Mouse (Mus musculus) kidney, postnatal 0 days (tissue): Measurements from ENCODE around the gene Prex1. TPM values are rescaled to one million over a fixed set of nuclear protein-coding genes. Genes with fewer than 3 reads are reported as not detected.

Experiments used
- ATAC-seq: fragments of 200-750 bp; cut with Nextera tagmentation; replicated peaks from 2 replicates; pipeline ENCODE4 v1.8.0; 2017; ENCODE audit warnings: low read depth, moderate number of reproducible peaks, moderate TSS enrichment, moderate library complexity; ENCODE audit not compliant: low FRiP score
- DNase-seq: peaks from one replicate; pipeline ENCODE4 v3.0.0-alpha.2; 2016; ENCODE audit warnings: low spot score
- H3K27ac ChIP-seq: fragments of 300-500 bp; sonication (generic); 2 replicates; pipeline ENCODE4 v1.5.1; 2014; ENCODE audit warnings: mild to moderate bottlenecking
- H3K27me3 ChIP-seq: fragments of 300-500 bp; sonication (generic); 2 replicates; pipeline ENCODE4 v1.6.1; 2014; ENCODE audit warnings: low read length, mixed read lengths; ENCODE audit not compliant: insufficient read depth
- H3K36me3 ChIP-seq: fragments of 300-500 bp; sonication (generic); 2 replicates; pipeline ENCODE4 v1.6.1; 2014; ENCODE audit warnings: low read length, mixed read lengths; ENCODE audit not compliant: insufficient read depth
- H3K4me1 ChIP-seq: fragments of 300-500 bp; sonication (generic); replicated peaks from 2 replicates; pipeline ENCODE4 v1.6.1; 2014; ENCODE audit warnings: antibody characterized with exemption, low read length, mixed read lengths; ENCODE audit not compliant: insufficient read depth
- H3K4me2 ChIP-seq: fragments of 300-500 bp; sonication (generic); 2 replicates; pipeline ENCODE4 v1.6.1; 2014; ENCODE audit warnings: mild to moderate bottlenecking, low read length, moderate library complexity, mixed read lengths
- H3K4me3 ChIP-seq: fragments of 300-500 bp; sonication (generic); replicated peaks from 2 replicates; pipeline ENCODE4 v1.5.1; 2014; ENCODE audit warnings: low read depth, low read length
- H3K9ac ChIP-seq: fragments of 300-500 bp; sonication (generic); 2 replicates; pipeline ENCODE4 v1.6.1; 2014; ENCODE audit warnings: low read depth, low read length
- H3K9me3 ChIP-seq: fragments of 300-500 bp; sonication (generic); replicated peaks from 2 replicates; pipeline ENCODE4 v1.6.1; 2016; ENCODE audit warnings: low read length, inconsistent platforms, mixed read lengths
- CTCF ChIP-seq: IDR thresholded peaks from 2 replicates; pipeline ENCODE4 v1.5.1; 2016; ENCODE audit warnings: antibody characterized with exemption, low read depth, mild to moderate bottlenecking, moderate library complexity
- WGBS: fragments of 180-500 bp; shearing (Covaris S2); extraction: QIAGEN DNeasy Blood & Tissue Kit; methylation state at CpG from one replicate; pipeline ENCODE4 v1.1.7; 2014; 5-methylcytosine and 5-hydroxymethylcytosine counted together
- polyA plus RNA-seq: library from polyadenylated mRNA; unstranded; fragments of >200 nt; fragmentation: Nextera tagmentation; extraction: Ambion mirVana; gene quantifications from 2 replicates; pipeline ENCODE4 v1.2.1, GENCODE M21; 2015

Prex1 gene
- polyA plus RNA-seq, 1 experiment from 2014 or later = 9.8 TPM

GRCm38 (mm10) chr2:166565503-166565902 lies 148.1 kb downstream of the Prex1 start:
- TF ChIP-seq CTCF = peak; percentile 49; the same call in 1 of the 2 replicates
- Histone ChIP-seq H3K4me3 (no peak overlapping the region), H3K9ac (no peak overlapping the region), H3K4me1 (no peaks in the 10 kb centered on the region), H3K36me3 (0 out of 2 replicates have a peak, but pooled peaks cover 4% of the 10 kb centered on the region), H3K4me2 (no peak overlapping the region), H3K27me3 (no peaks in the 10 kb centered on the region; the same call in 1 of the 2 replicates), H3K9me3 (no peaks in the 10 kb centered on the region), H3K27ac (no peak overlapping the region)
- ATAC-seq (no peak), DNase-seq (no peak)
- 77% methylated on average over 5 of the region's 5 CpGs for WGBS

- H3K4me1 ChIP-seq = no peaks in the 10 kb centered on the region
- H3K9me3 ChIP-seq = no peaks in the 10 kb centered on the region
- DNase-seq (peak; percentile 84), ATAC-seq (peak; percentile 30; the same call in 1 of the 2 replicates)
- no peak overlapping the region for H3K27ac ChIP-seq
- H3K9ac ChIP-seq = no peak overlapping the region
- TF ChIP-seq CTCF = peak; percentile 98
- H3K27me3 ChIP-seq = no peaks in the 10 kb centered on the region; the same call in 1 of the 2 replicates
- H3K4me3 ChIP-seq = no peak overlapping the region
- peak overlapping the region; percentile 43 for H3K4me2 ChIP-seq
- WGBS = 5% methylated on average over 11 of the region's 11 CpGs
- 0 out of 2 replicates have a peak, but pooled peaks cover 4% of the 10 kb centered on the region for H3K36me3 ChIP-seq
These were observed 149.2 kb downstream of the Prex1 start for GRCm38 (mm10) chr2:166564455-166564854.

- H3K36me3 ChIP-seq = 0 out of 2 replicates have a peak, but pooled peaks cover 4% of the 10 kb centered on the region
- no peaks in the 10 kb centered on the region; the same call in 1 of the 2 replicates for H3K27me3 ChIP-seq
- 5% methylated on average over 6 of the region's 6 CpGs for WGBS
- no peak overlapping the region for H3K27ac ChIP-seq
- peak; percentile 98 for TF ChIP-seq CTCF
- peak overlapping the region; percentile 43 for H3K4me2 ChIP-seq
- no peak overlapping the region for H3K4me3 ChIP-seq
- H3K9me3 ChIP-seq = no peaks in the 10 kb centered on the region
- H3K9ac ChIP-seq = no peak overlapping the region
- ATAC-seq = no peak; the same call in 1 of the 2 replicates
- DNase-seq = peak; percentile 89
- H3K4me1 ChIP-seq = no peaks in the 10 kb centered on the region
These were observed 149.7 kb downstream of the Prex1 start for GRCm38 (mm10) chr2:166563890-166564289.

- no peak for ATAC-seq
- TF ChIP-seq CTCF = no peak
- Histone ChIP-seq H3K9me3 (no peaks in the 10 kb centered on the region), H3K4me2 (no peak overlapping the region), H3K4me1 (no peaks in the 10 kb centered on the region), H3K4me3 (no peak overlapping the region), H3K27ac (no peak overlapping the region), H3K36me3 (0 out of 2 replicates have a peak, but pooled peaks cover 4% of the 10 kb centered on the region), H3K27me3 (no peaks in the 10 kb centered on the region; the same call in 1 of the 2 replicates), H3K9ac (no peak overlapping the region)
- 87% methylated on average over 9 of the region's 9 CpGs for WGBS
- no peak for DNase-seq
These were observed 150.6 kb downstream of the Prex1 start for GRCm38 (mm10) chr2:166563076-166563475.

- ATAC-seq = no peak
- H3K9me3 ChIP-seq = no peaks in the 10 kb centered on the region
- H3K4me1 ChIP-seq = no peaks in the 10 kb centered on the region
- no peaks in the 10 kb centered on the region; the same call in 1 of the 2 replicates for H3K27me3 ChIP-seq
- H3K4me3 ChIP-seq = no peak overlapping the region
- WGBS = 49% methylated on average over 7 of the region's 7 CpGs
- no peak overlapping the region for H3K4me2 ChIP-seq
- H3K9ac ChIP-seq = no peak overlapping the region
- DNase-seq = no peak
- H3K36me3 ChIP-seq = no peaks in the 10 kb centered on the region
- TF ChIP-seq CTCF = no peak
- no peak overlapping the region for H3K27ac ChIP-seq
These were observed 151.9 kb downstream of the Prex1 start for GRCm38 (mm10) chr2:166561781-166562180.

GRCm38 (mm10) chr2:166560826-166561225 lies 152.8 kb downstream of the Prex1 start:
- no peak for DNase-seq
- no peak for TF ChIP-seq CTCF

More at GRCm38 (mm10) chr2:166560826-166561225, 152.8 kb downstream of the Prex1 start:
- no peak overlapping the region for H3K27ac ChIP-seq
- H3K9ac ChIP-seq = no peak overlapping the region
- H3K4me3 ChIP-seq = no peak overlapping the region
- H3K36me3 ChIP-seq = no peaks in the 10 kb centered on the region
- no peaks in the 10 kb centered on the region for H3K4me1 ChIP-seq
- no peaks in the 10 kb centered on the region; the same call in 1 of the 2 replicates for H3K27me3 ChIP-seq
- H3K4me2 ChIP-seq = no peak overlapping the region
- 0 out of 2 replicates have a peak, but pooled peaks have one; percentile 12 for ATAC-seq
- H3K9me3 ChIP-seq = no peaks in the 10 kb centered on the region
- 79% methylated on average over 7 of the region's 7 CpGs for WGBS
